9 mouse cellular contexts compared by ENCODE assay signal in the genomic region with DNA sequence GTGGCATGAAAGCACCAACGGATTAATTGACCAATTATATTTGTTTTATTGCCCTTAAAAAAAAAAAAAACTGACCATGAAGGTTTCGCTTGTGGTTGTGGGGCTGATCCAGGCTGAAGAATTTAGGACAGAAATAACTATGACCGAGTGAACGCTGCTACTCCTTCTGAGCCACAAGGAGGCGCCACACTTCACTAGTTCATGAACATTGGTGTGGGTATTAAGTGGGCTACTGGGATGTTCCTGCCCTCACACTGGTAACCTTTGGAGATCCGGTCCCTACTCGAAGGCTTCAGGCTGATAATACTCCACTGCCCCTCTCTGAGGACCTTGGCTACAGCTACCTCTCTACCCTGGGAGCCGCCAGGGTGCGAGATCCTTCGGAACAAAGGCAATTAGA. TPM values are rescaled to one million over a fixed set of nuclear protein-coding genes. Genes with fewer than 3 reads are reported as not detected.
A peak's percentile ranks its signal among the peaks of the same experiment; 100 is the strongest.
DNase-seq lines count a peak whose midpoint lies in the region; ATAC-seq and TF ChIP-seq lines count a peak whose summit lies in the region.
"Had no signal": no experiment of that assay in that cellular context is flagged by ENCODE, and none has a peak within 500 bp of the region (broad histone marks: within the 10 kb centered on the region; RNA-seq: fewer than 3 reads in every experiment).

No protein-coding gene starts in this region.

- H3K27ac ChIP-seq in forebrain, embryonic 11.5 days (ENCODE audit: low read depth, low read length): no peak overlapping the region
- H3K27ac ChIP-seq in forebrain, embryonic 12.5 days: no peak overlapping the region
- H3K27ac ChIP-seq in liver, embryonic 14.5 days: no peak overlapping the region
- no peak overlapping the region for H3K27ac ChIP-seq in hindbrain, postnatal 0 days
- H3K27ac ChIP-seq: hindbrain, embryonic 15.5 days had no signal

- H3K4me2 ChIP-seq in forebrain, embryonic 11.5 days (ENCODE audit: low read depth, low read length, severe bottlenecking): no peak overlapping the region
- H3K4me2 ChIP-seq in forebrain, embryonic 12.5 days: no peak overlapping the region
- no peak overlapping the region for H3K4me2 ChIP-seq in liver, embryonic 14.5 days (ENCODE audit: low read depth)
- no peak overlapping the region for H3K4me2 ChIP-seq in hindbrain, postnatal 0 days (ENCODE audit: low read depth, low read length)
- H3K4me2 ChIP-seq: hindbrain, embryonic 15.5 days had no signal

- no peaks in the 10 kb centered on the region for H3K27me3 ChIP-seq in forebrain, embryonic 11.5 days (ENCODE audit: control insufficient read depth, insufficient read depth, low read length)
- no peaks in the 10 kb centered on the region for H3K27me3 ChIP-seq in forebrain, embryonic 12.5 days
- H3K27me3 ChIP-seq in liver, embryonic 14.5 days (ENCODE audit: control insufficient read depth, insufficient read depth, low read length): no peaks in the 10 kb centered on the region
- no peaks in the 10 kb centered on the region for H3K27me3 ChIP-seq in hindbrain, postnatal 0 days (ENCODE audit: insufficient read depth, low read length)
- H3K27me3 ChIP-seq: hindbrain, embryonic 15.5 days had no signal

- TF ChIP-seq CTCF in liver, embryonic 14.5 days (IDR thresholded peaks at IDR 0.05; ENCODE audit: low read depth): peak; percentile 48
- peak; percentile 78 for TF ChIP-seq CTCF in hindbrain, postnatal 0 days (IDR thresholded peaks at IDR 0.05; ENCODE audit: low read depth)

- DNase-seq in forebrain, embryonic 11.5 days (ENCODE audit: low spot score): peak; percentile 71
- DNase-seq in liver, embryonic 14.5 days (ENCODE audit: low read depth in 3 of 3, low spot score in 3 of 3): no peak
- DNase-seq in liver: no peak
- peak; percentile 10 for DNase-seq in c-Kit-positive CD71-negative TER-119-negative erythroid progenitor cells, embryonic 14.5 days (ENCODE audit: low read depth)
- peak; percentile 81 for DNase-seq in hindbrain, postnatal 0 days (ENCODE audit: low spot score)
- no peak for DNase-seq in urinary bladder, adult 2 months (ENCODE audit: low spot score)
- DNase-seq in frontal cortex, postnatal 14 days (ENCODE audit: low spot score in 2 of 2): no peak

- no peaks in the 10 kb centered on the region for H3K36me3 ChIP-seq in forebrain, embryonic 11.5 days (ENCODE audit: control insufficient read depth, insufficient read depth, low read length)
- H3K36me3 ChIP-seq in forebrain, embryonic 12.5 days (replicated peaks): 0 out of 2 replicates have a peak, but pooled peaks cover 5% of the 10 kb centered on the region
- H3K36me3 ChIP-seq in liver, embryonic 14.5 days (replicated peaks; ENCODE audit: control insufficient read depth, insufficient read depth, low read depth): no peaks in the 10 kb centered on the region
- peaks cover 10% of the 10 kb centered on the region for H3K36me3 ChIP-seq in hindbrain, postnatal 0 days (ENCODE audit: insufficient read depth, low read length)

- WGBS in forebrain, embryonic 11.5 days: 60% methylated on average over 10 of the region's 10 CpGs
- WGBS in forebrain, embryonic 12.5 days: 56% methylated on average over 10 of the region's 10 CpGs
- 40% methylated on average over 10 of the region's 10 CpGs for WGBS in liver, embryonic 14.5 days (ENCODE audit: insufficient replicate concordance)
- 47% methylated on average over 10 of the region's 10 CpGs for WGBS in hindbrain, postnatal 0 days

- no peaks in the 10 kb centered on the region for H3K9me3 ChIP-seq in forebrain, embryonic 11.5 days (ENCODE audit: control insufficient read depth, low read length)
- no peaks in the 10 kb centered on the region for H3K9me3 ChIP-seq in forebrain, embryonic 12.5 days
- H3K9me3 ChIP-seq in liver, embryonic 14.5 days (ENCODE audit: control insufficient read depth, low read length): no peaks in the 10 kb centered on the region
- no peaks in the 10 kb centered on the region for H3K9me3 ChIP-seq in hindbrain, postnatal 0 days (ENCODE audit: low read length)
- H3K9me3 ChIP-seq: hindbrain, embryonic 15.5 days had no signal

- no peak overlapping the region for H3K9ac ChIP-seq in forebrain, embryonic 11.5 days (ENCODE audit: low read length)
- H3K9ac ChIP-seq in forebrain, embryonic 12.5 days: no peak overlapping the region
- H3K9ac ChIP-seq in liver, embryonic 14.5 days (replicated peaks): no peak overlapping the region
- no peak overlapping the region for H3K9ac ChIP-seq in hindbrain, postnatal 0 days (replicated peaks; ENCODE audit: low read length)
- H3K9ac ChIP-seq: hindbrain, embryonic 15.5 days had no signal

- no peak for TF ChIP-seq EP300 in liver, embryonic 14.5 days (IDR thresholded peaks at IDR 0.05; ENCODE audit: low read depth)

- no peak overlapping the region for H3K4me3 ChIP-seq in forebrain, embryonic 11.5 days (ENCODE audit: low read depth, low read length)
- no peak overlapping the region for H3K4me3 ChIP-seq in forebrain, embryonic 12.5 days (replicated peaks)
- H3K4me3 ChIP-seq in liver, embryonic 14.5 days (ENCODE audit: insufficient read depth in 1 of 2, low read depth in 2 of 2, low read length in 2 of 2): no peak overlapping the region
- H3K4me3 ChIP-seq in hindbrain, postnatal 0 days (ENCODE audit: low read length): no peak overlapping the region
- H3K4me3 ChIP-seq: hindbrain, embryonic 15.5 days had no signal

- no peak for ATAC-seq in forebrain, embryonic 11.5 days (replicated peaks; ENCODE audit: low FRiP score)
- no peak for ATAC-seq in forebrain, embryonic 12.5 days (ENCODE audit: low FRiP score)
- ATAC-seq in liver, embryonic 14.5 days (ENCODE audit: insufficient read depth): no peak
- peak; percentile 36; the same call in 1 of the 2 replicates for ATAC-seq in hindbrain, postnatal 0 days

- peaks cover 2% of the 10 kb centered on the region; the same call in 1 of the 2 replicates for H3K4me1 ChIP-seq in forebrain, embryonic 11.5 days (replicated peaks; ENCODE audit: control insufficient read depth, insufficient read depth, low read length)
- peaks cover 33% of the 10 kb centered on the region for H3K4me1 ChIP-seq in forebrain, embryonic 12.5 days
- no peaks in the 10 kb centered on the region for H3K4me1 ChIP-seq in liver, embryonic 14.5 days (replicated peaks; ENCODE audit: control insufficient read depth in 2 of 2, insufficient read depth in 2 of 2, low read length in 1 of 2)
- no peaks in the 10 kb centered on the region for H3K4me1 ChIP-seq in hindbrain, postnatal 0 days (ENCODE audit: insufficient read depth, low read length)

RNA-seq across cellular contexts. Expression of a gene that starts 42.9 kb away (rescaled TPM):
- polyA plus RNA-seq in forebrain, embryonic 11.5 days (2014; fragmentation: Nextera tagmentation; extraction: Ambion mirVana): 1.9 and 2.0 TPM in 2 replicates
- polyA plus RNA-seq in forebrain, embryonic 12.5 days (2016; fragmentation: Nextera tagmentation; extraction: Ambion mirVana): 1.2 and 1.4 TPM in 2 replicates
- 0.12 and 0.19 TPM in 2 replicates for polyA plus RNA-seq in liver, embryonic 14.5 days (2012; rRNA removed)
- polyA plus RNA-seq in liver, embryonic 14.5 days (2014; fragmentation: Nextera tagmentation; extraction: Ambion mirVana): 0.11 and 0.18 TPM in 2 replicates
- 1.0 and 1.5 TPM in 2 replicates for total RNA-seq in hindbrain, postnatal 0 days (2014; rRNA removed)
- polyA plus RNA-seq in hindbrain, postnatal 0 days (2015; fragmentation: Nextera tagmentation; extraction: Ambion mirVana): 1.9 and 2.0 TPM in 2 replicates
- 9.9 and 10.9 TPM in 2 replicates for polyA plus RNA-seq in urinary bladder, adult 2 months (2012; rRNA removed)

Comparison
In these comparisons a context has a peak if more than half of its experiments do, and no peak if none do; other contexts are left out.
1. DNase-seq: peak in forebrain, embryonic 11.5 days (single experiment), c-Kit-positive CD71-negative TER-119-negative erythroid progenitor cells, embryonic 14.5 days (single experiment) and hindbrain, postnatal 0 days (single experiment); none in liver, embryonic 14.5 days (0 of 3), liver (single experiment), urinary bladder, adult 2 months (single experiment) and frontal cortex, postnatal 14 days (0 of 2).